Mouse (Mus musculus) testis, adult 2 months (tissue): Measurements from ENCODE around the gene Trim24.

Experiments
- CTCF ChIP-seq: fragments of 200-500 bp; IDR thresholded peaks from 2 replicates; pipeline ENCODE4 v1.5.1; 2012; ENCODE audit warnings: low read depth, mild to moderate bottlenecking, inconsistent platforms, low read length, moderate library complexity; ENCODE audit not compliant: control insufficient read depth, insufficient read depth, insufficient replicate concordance
- POLR2A ChIP-seq: fragments of 200-500 bp; IDR thresholded peaks from 2 replicates; pipeline ENCODE4 v1.6.1; 2012; ENCODE audit warnings: low read depth, mild to moderate bottlenecking, inconsistent platforms, low read length, moderate library complexity; ENCODE audit not compliant: control insufficient read depth

DNA sequence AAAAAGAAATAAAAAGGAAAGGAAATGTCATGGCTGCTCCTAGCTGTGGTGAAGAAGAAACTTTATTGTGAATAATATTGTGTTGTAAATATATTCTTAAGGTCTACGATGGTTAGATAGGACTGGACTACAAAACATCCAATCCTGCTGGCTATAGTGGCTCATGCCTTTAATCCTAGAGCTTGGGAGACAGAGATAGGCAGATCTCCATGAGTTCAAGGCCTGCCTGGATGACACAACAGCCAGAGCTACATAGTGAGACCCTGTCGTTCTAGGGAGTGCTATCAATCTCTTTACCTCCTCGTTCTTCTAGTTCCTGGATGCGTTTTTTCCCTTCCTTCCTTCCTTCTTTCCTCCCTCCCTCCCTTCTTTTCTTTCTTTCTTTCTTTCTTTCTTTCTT, 12.5 kb upstream of the Trim24 start:
- no peak for TF ChIP-seq POLR2A
- no peak for TF ChIP-seq CTCF
